Mouse (Mus musculus) olfactory bulb, adult 2 months (tissue): ENCODE data around the gene Shank3.

Source experiments
- CTCF ChIP-seq: fragments of 200-500 bp; IDR thresholded peaks from 2 replicates; pipeline ENCODE4 v1.5.1; 2012; ENCODE audit warnings: low read depth, mild to moderate bottlenecking, low read length, moderate library complexity; ENCODE audit not compliant: insufficient read depth
- POLR2A ChIP-seq: fragments of 200-500 bp; IDR thresholded peaks from 2 replicates; pipeline ENCODE4 v1.6.1; 2012; ENCODE audit warnings: mild to moderate bottlenecking, low read depth, low read length, moderate library complexity; ENCODE audit not compliant: insufficient read depth

- TF ChIP-seq POLR2A (no peak), CTCF (no peak)
These were observed 27.9 kb upstream of the Shank3 start for GRCm38 (mm10) chr15:89471476-89471875.
